Mouse (Mus musculus): ENCODE measurements at regions not wholly inside any gene's neighbourhood (a gene's known extent, or its start where the extent isn't known, plus 50 kb on each side); places are given as distances from the start of the nearest gene placed in this dataset.

- DNase-seq (ENCODE audit: low read depth, low spot score) = no peak
Measured at GRCm38 (mm10) chr9:47387716-47388300, 142.2 kb upstream of the Cadm1 start.

GRCm38 (mm10) chr9:47389901-47390300, 140.1 kb upstream of the Cadm1 start:
- no peak for DNase-seq (ENCODE audit: low read depth, low spot score)

GRCm38 (mm10) chr9:47391669-47392068, 138.3 kb upstream of the Cadm1 start:
- DNase-seq (ENCODE audit: low read depth, low spot score) = no peak

GRCm38 (mm10) chr9:47399598-47399997, 130.4 kb upstream of the Cadm1 start:
- DNase-seq (ENCODE audit: low read depth, low spot score) = no peak

GRCm38 (mm10) chr9:47400117-47400823, 129.7 kb upstream of the Cadm1 start:
- no peak for DNase-seq (ENCODE audit: low read depth, low spot score)

GRCm38 (mm10) chr9:47401511-47401910, 128.5 kb upstream of the Cadm1 start:
- no peak for DNase-seq (ENCODE audit: low read depth, low spot score)

- DNase-seq (ENCODE audit: low read depth, low spot score) = no peak
Measured at GRCm38 (mm10) chr9:47403317-47403716, 126.7 kb upstream of the Cadm1 start.

GRCm38 (mm10) chr9:47404821-47405220, 125.2 kb upstream of the Cadm1 start:
- DNase-seq (ENCODE audit: low read depth, low spot score) = no peak

GRCm38 (mm10) chr9:47405547-47405946, 124.4 kb upstream of the Cadm1 start:
- no peak for DNase-seq (ENCODE audit: low read depth, low spot score)

- DNase-seq (ENCODE audit: low read depth, low spot score) = peak; percentile 2
Measured at GRCm38 (mm10) chr9:47407007-47407670, 122.8 kb upstream of the Cadm1 start.

- DNase-seq (ENCODE audit: low read depth, low spot score) = no peak
Measured at GRCm38 (mm10) chr9:47408061-47408460, 121.9 kb upstream of the Cadm1 start.

GRCm38 (mm10) chr9:47409579-47409978, 120.4 kb upstream of the Cadm1 start:
- DNase-seq (ENCODE audit: low read depth, low spot score) = no peak

- no peak for DNase-seq (ENCODE audit: low read depth, low spot score)
Measured at GRCm38 (mm10) chr9:47412786-47413185, 117.2 kb upstream of the Cadm1 start.

- no peak for DNase-seq (ENCODE audit: low read depth, low spot score)
Measured at GRCm38 (mm10) chr9:47414350-47414988, 115.5 kb upstream of the Cadm1 start.

- no peak for DNase-seq (ENCODE audit: low read depth, low spot score)
Measured at GRCm38 (mm10) chr9:47422151-47422599, 107.8 kb upstream of the Cadm1 start.

GRCm38 (mm10) chr9:47422741-47423461, 107.1 kb upstream of the Cadm1 start:
- DNase-seq (ENCODE audit: low read depth, low spot score) = peak; percentile 4

GRCm38 (mm10) chr9:47423462-47423832, 106.5 kb upstream of the Cadm1 start:
- no peak for DNase-seq (ENCODE audit: low read depth, low spot score)

- no peak for DNase-seq (ENCODE audit: low read depth, low spot score)
Measured at GRCm38 (mm10) chr9:47424191-47424590, 105.8 kb upstream of the Cadm1 start.

GRCm38 (mm10) chr9:47426712-47427111, 103.3 kb upstream of the Cadm1 start:
- DNase-seq (ENCODE audit: low read depth, low spot score) = no peak

- DNase-seq (ENCODE audit: low read depth, low spot score) = no peak
Measured at GRCm38 (mm10) chr9:47428710-47429341, 101.1 kb upstream of the Cadm1 start.

GRCm38 (mm10) chr9:47429691-47430090, 100.3 kb upstream of the Cadm1 start:
- no peak for DNase-seq (ENCODE audit: low read depth, low spot score)

Measured in 3T3-L1 (cell line).